Mouse (Mus musculus) ES-E14 (cell line): ENCODE measurements around the gene Actr5. TPM values are rescaled to one million over a fixed set of nuclear protein-coding genes. Genes with fewer than 3 reads are reported as not detected.

Experiments
- DNase-seq: peaks from one replicate; pipeline ENCODE4 v3.0.0-alpha.2; 2013; ENCODE audit warnings: low read depth, low spot score
- H3K27ac ChIP-seq: 2 replicates; pipeline ENCODE4 v1.5.1; 2012; ENCODE audit warnings: low read depth, mild to moderate bottlenecking, low read length, moderate library complexity, mixed read lengths; ENCODE audit not compliant: poor library complexity, insufficient read depth, severe bottlenecking
- H3K36me3 ChIP-seq: 2 replicates; pipeline ENCODE4 v1.6.1; 2012; ENCODE audit warnings: mild to moderate bottlenecking, low read length, moderate library complexity, mixed read lengths; ENCODE audit not compliant: control insufficient read depth, poor library complexity, insufficient read depth, severe bottlenecking
- H3K4me1 ChIP-seq, 2 experiments: fragments of 150-350 bp in 1 of 2; sonication (generic) in 1 of 2; 2 replicates each; pipeline ENCODE4 v1.6.1; 2012; ENCODE audit warnings: low read length in 2 of 2, mild to moderate bottlenecking in 1 of 2, mixed read lengths in 1 of 2; ENCODE audit not compliant: control insufficient read depth in 2 of 2, insufficient read depth in 2 of 2, poor library complexity in 1 of 2
- H3K4me3 ChIP-seq, 2 experiments: fragments of 150-350 bp in 1 of 2; sonication (generic) in 1 of 2; 2 replicates each; pipeline ENCODE4 v1.5.1; 2012; ENCODE audit warnings: low read length in 2 of 2, low read depth in 1 of 2, mild to moderate bottlenecking in 1 of 2, mixed read lengths in 1 of 2; ENCODE audit not compliant: insufficient read depth in 1 of 2, poor library complexity in 1 of 2, severe bottlenecking in 1 of 2
- H3K9ac ChIP-seq: 2 replicates; pipeline ENCODE4 v1.6.1; 2012; ENCODE audit warnings: low read depth, mild to moderate bottlenecking, low read length, mixed read lengths; ENCODE audit not compliant: poor library complexity, insufficient read depth, severe bottlenecking
- H3K9me3 ChIP-seq: fragments of 150-350 bp; sonication (generic); 2 replicates; pipeline ENCODE4 v1.6.1; 2012; ENCODE audit warnings: low read depth, mild to moderate bottlenecking, low read length; ENCODE audit not compliant: control insufficient read depth, insufficient read depth
- CHD2 ChIP-seq: IDR thresholded peaks from 2 replicates; pipeline ENCODE4 v1.6.1; 2014; ENCODE audit warnings: mild to moderate bottlenecking, low read depth, low read length, inconsistent platforms
- HCFC1 ChIP-seq: IDR thresholded peaks from 2 replicates; pipeline ENCODE4 v1.6.1; 2012; ENCODE audit warnings: low read length, inconsistent platforms, borderline replicate concordance; ENCODE audit not compliant: insufficient read depth
- MAFK ChIP-seq: IDR thresholded peaks from 2 replicates; pipeline ENCODE4 v1.6.1; 2014; ENCODE audit warnings: mild to moderate bottlenecking, low read depth, low read length, inconsistent platforms; ENCODE audit not compliant: insufficient read depth
- ZC3H11A ChIP-seq: IDR thresholded peaks from 2 replicates; pipeline ENCODE4 v1.6.1; 2012; ENCODE audit warnings: low read depth, mild to moderate bottlenecking, inconsistent platforms, low read length, borderline replicate concordance
- ZNF384 ChIP-seq: IDR thresholded peaks from 2 replicates; pipeline ENCODE4 v1.6.1; 2012; ENCODE audit warnings: low read depth, low read length, inconsistent platforms
- in situ Hi-C, 2 experiments: fragments of 600-800 bp; cut with MboI; formaldehyde crosslinking; loops; one replicate each; pipeline ENCODE4 v1.15.1; 2025; ENCODE audit warnings: low sequenced_read_pairs in 2 of 2, inconsistent platforms in 1 of 2; ENCODE audit not compliant: unreplicated experiment in 2 of 2
- total RNA-seq: library from RNA; depleted of rRNA; stranded (reverse); fragments of 300-350 nt; gene quantifications from 2 replicates; pipeline ENCODE4 v1.2.3, GENCODE M21; 2012

Actr5 gene
- total RNA-seq, 1 experiment: 11.5 TPM

- in situ Hi-C loops: no loop called here
- no peak for TF ChIP-seq MAFK
- TF ChIP-seq ZC3H11A: no peak
- TF ChIP-seq HCFC1: no peak
- no peak for TF ChIP-seq CHD2
- TF ChIP-seq ZNF384: no peak
- Histone ChIP-seq H3K27ac (no peak overlapping the region), H3K4me3 (no peak overlapping the region), H3K9me3 (no peaks in the 10 kb centered on the region), H3K36me3 (no peaks in the 10 kb centered on the region), H3K9ac (no peak overlapping the region), H3K4me1 (peaks cover 8 to 15% of the 10 kb centered on the region in 2 experiments; a peak in 3 of 4 replicates)
- no peak for DNase-seq
Observed at GRCm38 (mm10) chr2:158677946-158678345, 53.3 kb downstream of the Actr5 start.

GRCm38 (mm10) chr2:158679091-158679490 lies 54.4 kb downstream of the Actr5 start:
- H3K4me1 ChIP-seq: peaks cover 7 to 11% of the 10 kb centered on the region in 2 experiments; a peak in 3 of 4 replicates
- DNase-seq: no peak
- H3K4me3 ChIP-seq: no peak overlapping the region
- TF ChIP-seq HCFC1 (no peak), ZC3H11A (no peak), ZNF384 (no peak), MAFK (no peak), CHD2 (no peak)
- no peaks in the 10 kb centered on the region for H3K36me3 ChIP-seq
- in situ Hi-C loops: no loop called here
- no peak overlapping the region for H3K9ac ChIP-seq
- no peaks in the 10 kb centered on the region for H3K9me3 ChIP-seq
- no peak overlapping the region for H3K27ac ChIP-seq

GRCm38 (mm10) chr2:158680357-158680889 lies 55.7 kb downstream of the Actr5 start:
- no peak for DNase-seq
- in situ Hi-C loops: no loop called here
- no peaks in the 10 kb centered on the region for H3K9me3 ChIP-seq
- H3K9ac ChIP-seq: no peak overlapping the region
- no peak overlapping the region for H3K4me3 ChIP-seq
- peaks cover 2 to 5% of the 10 kb centered on the region in 2 experiments; a peak in 2 of 4 replicates for H3K4me1 ChIP-seq
- TF ChIP-seq MAFK (no peak), ZNF384 (no peak), HCFC1 (no peak), ZC3H11A (no peak), CHD2 (no peak)
- no peaks in the 10 kb centered on the region for H3K36me3 ChIP-seq
- no peak overlapping the region for H3K27ac ChIP-seq

GRCm38 (mm10) chr2:158681714-158682113 lies 57.0 kb downstream of the Actr5 start:
- Histone ChIP-seq H3K9ac (no peak overlapping the region), H3K4me1 (peaks cover 2 to 5% of the 10 kb centered on the region in 2 experiments; a peak in 2 of 4 replicates), H3K4me3 (no peak overlapping the region), H3K36me3 (no peaks in the 10 kb centered on the region), H3K27ac (no peak overlapping the region), H3K9me3 (no peaks in the 10 kb centered on the region)
- TF ChIP-seq ZNF384 (no peak), HCFC1 (no peak), CHD2 (no peak), MAFK (no peak), ZC3H11A (no peak)
- in situ Hi-C loops: no loop called here
- no peak for DNase-seq

GRCm38 (mm10) chr2:158682344-158683037 lies 57.8 kb downstream of the Actr5 start:
- H3K4me3 ChIP-seq: no peak overlapping the region
- no peaks in the 10 kb centered on the region for H3K9me3 ChIP-seq
- H3K4me1 ChIP-seq: peaks cover 2 to 5% of the 10 kb centered on the region in 2 experiments; a peak in 2 of 4 replicates
- no peak for DNase-seq
- in situ Hi-C loops: no loop called here
- no peak for TF ChIP-seq CHD2
- no peak for TF ChIP-seq ZNF384
- no peak for TF ChIP-seq MAFK
- no peak for TF ChIP-seq ZC3H11A
- TF ChIP-seq HCFC1: no peak
- no peaks in the 10 kb centered on the region for H3K36me3 ChIP-seq
- no peak overlapping the region for H3K9ac ChIP-seq
- no peak overlapping the region for H3K27ac ChIP-seq
